8 mouse cellular contexts compared by ENCODE assay signal in genomic region chr16:97325975-97326374, GRCm38 (mm10). TPM values are rescaled to one million over a fixed set of nuclear protein-coding genes. Genes with fewer than 3 reads are reported as not detected.
A peak's percentile ranks its signal among the peaks of the same experiment; 100 is the strongest.
DNase-seq lines count a peak whose midpoint lies in the region; ATAC-seq lines count a peak whose summit lies in the region.

No protein-coding gene starts in this region.

- intact Hi-C loops in left cerebral cortex, postnatal 4 days (cut with DNase I), result no loop called here

- no peak for ATAC-seq in erythroid progenitor cell, adult 5-6 weeks (replicated peaks; ENCODE audit: low FRiP score, poor library complexity, severe bottlenecking)

- peak; percentile 14 to 28 for DNase-seq in cerebellum, postnatal 25 days
- no peak for DNase-seq in cerebellum, adult 11 months
- peak; percentile 32 for DNase-seq in 3T3-L1 (ENCODE audit: low read depth, low spot score)
- peak; percentile 85 for DNase-seq in brain, adult 2 months (ENCODE audit: low read depth, low spot score)
- peak; percentile 46 for DNase-seq in induced T-regulatory cell, adult 2 months (ENCODE audit: low read depth)
- DNase-seq in left cerebral cortex, postnatal 4 days, result peak; percentile 48
- DNase-seq in right cerebral cortex, adult 2 months (ENCODE audit: low spot score in 2 of 2), result peak; percentile 56 to 66

RNA-seq across cellular contexts. Expression of gene Bace2, which starts 30.6 kb away (rescaled TPM):
- 1 to 10 TPM; 8.3 to 8.8 TPM for total RNA-seq in left cerebral cortex, postnatal 4 days (2021)
- not detected in 2 replicates for total RNA-seq in erythroid progenitor cell, adult 5-6 weeks (2015; ENCODE audit: low replicate concordance)
- not detected in 2 replicates for total RNA-seq in erythroid progenitor cell, adult 5-6 weeks (2017; ENCODE audit: low replicate concordance)

Comparison
In these comparisons a context has a peak if more than half of its experiments do, and no peak if none do; other contexts are left out.
1. RNA of gene Bace2, which starts 30.6 kb away (total RNA-seq): 8.3 to 8.8 TPM in left cerebral cortex, postnatal 4 days; not detected in erythroid progenitor cell, adult 5-6 weeks; every median in the first group is over 4 times any median in the second.